Mouse (Mus musculus) activated CD4-positive, CD25-positive, alpha-beta regulatory T cell, adult 9 weeks (primary cell): ENCODE results near the gene Tox3. TPM values are rescaled to one million over a fixed set of nuclear protein-coding genes. Genes with fewer than 3 reads are reported as not detected.

ENCODE experiments used
- polyA plus RNA-seq: library from polyadenylated mRNA; unstranded; fragments of 100-300 nt; shearing (Covaris generic); gene quantifications from one replicate; pipeline ENCODE4 v1.2.1, GENCODE M21; 2017

The Tox3 gene
- not detected for polyA plus RNA-seq

DNA sequence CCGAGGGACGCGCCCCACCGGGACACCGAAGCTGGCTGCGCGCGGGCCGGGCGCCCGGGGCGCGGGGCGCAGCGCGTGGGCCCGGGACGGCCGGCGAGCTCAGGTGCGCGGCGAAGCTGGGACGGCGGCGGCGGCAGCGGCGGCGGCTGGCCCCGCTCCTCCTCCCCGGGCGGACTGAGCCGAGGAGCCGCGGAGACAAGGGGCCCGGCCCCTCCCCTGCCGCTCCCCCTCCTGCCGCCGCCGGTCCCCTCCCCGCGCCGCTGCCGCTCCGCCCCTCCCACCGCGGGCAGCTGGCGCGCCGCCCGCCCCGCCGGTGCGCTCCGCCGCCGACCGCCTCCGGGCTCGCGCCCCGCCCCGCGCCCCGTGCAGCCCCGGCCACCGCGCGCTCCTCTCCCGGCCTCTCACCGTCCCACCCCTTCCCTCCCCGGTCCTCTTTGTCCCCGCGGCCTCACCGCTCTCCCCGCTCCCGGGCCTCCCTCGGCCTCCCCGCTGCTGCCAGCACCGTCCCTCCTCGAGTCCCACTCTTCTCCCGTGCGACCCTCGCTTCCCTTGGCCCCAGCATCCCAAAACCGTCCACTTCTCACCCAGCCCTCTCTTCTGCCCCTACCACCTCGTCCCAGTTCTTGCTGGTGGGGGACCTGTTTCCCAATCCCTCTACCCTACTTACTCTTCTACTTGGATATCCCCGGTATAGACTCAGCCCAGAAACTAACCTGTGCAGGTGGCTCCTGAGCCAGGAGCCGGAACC, at the start of gene Tox3:
Gene Tox3, minus strand, starts transcription at position 166 of the 748 bp plus-strand sequence.

